ENCODE assay signal across 7 mouse cellular contexts in genomic region chr8:66486084-66486763, GRCm38 (mm10). TPM values are rescaled to one million over a fixed set of nuclear protein-coding genes. Genes with fewer than 3 reads are reported as not detected.
A peak's percentile ranks its signal among the peaks of the same experiment; 100 is the strongest.
DNase-seq lines count a peak whose midpoint lies in the region; ATAC-seq lines count a peak whose summit lies in the region.

TSS of gene Tma16 (minus strand) at chr8:66486530.

- DNase-seq in adrenal gland, postnatal 14 days = peak; percentile 90
- DNase-seq in embryonic facial prominence, embryonic 11.5 days (ENCODE audit: low spot score) = peak; percentile 90
- peak; percentile 97 for DNase-seq in heart, adult 11 months
- peak; percentile 84 for DNase-seq in kidney, adult 18-20 months
- peak; percentile 90 for DNase-seq in limb, embryonic 11.5 days (ENCODE audit: low spot score)
- DNase-seq in midbrain, embryonic 14.5 days = peak; percentile 94
- peak; percentile 57 to 77 for DNase-seq in spleen, adult 18-20 months

- H3K4me3 ChIP-seq in embryonic facial prominence, embryonic 11.5 days (ENCODE audit: low read depth, low read length) = peak within 1 kb of the TSS; percentile 63
- H3K4me3 ChIP-seq in limb, embryonic 11.5 days (ENCODE audit: low read depth, low read length) = peak within 1 kb of the TSS; percentile 89
- peak within 1 kb of the TSS; percentile 92 for H3K4me3 ChIP-seq in midbrain, embryonic 14.5 days (replicated peaks; ENCODE audit: low read depth, low read length)

- H3K9ac ChIP-seq in embryonic facial prominence, embryonic 11.5 days (replicated peaks; ENCODE audit: low read length) = peak within 1 kb of the TSS; percentile 84
- H3K9ac ChIP-seq in limb, embryonic 11.5 days (ENCODE audit: low read length) = peak within 1 kb of the TSS; percentile 85
- peak within 1 kb of the TSS; percentile 83 for H3K9ac ChIP-seq in midbrain, embryonic 14.5 days (replicated peaks; ENCODE audit: low read length)

- H3K9me3 ChIP-seq in embryonic facial prominence, embryonic 11.5 days (replicated peaks; ENCODE audit: control insufficient read depth, low read length) = no peaks in the 10 kb centered on the region
- no peaks in the 10 kb centered on the region for H3K9me3 ChIP-seq in limb, embryonic 11.5 days (ENCODE audit: control insufficient read depth, low read length)
- no peaks in the 10 kb centered on the region for H3K9me3 ChIP-seq in midbrain, embryonic 14.5 days (ENCODE audit: control insufficient read depth, low read length)

- no peaks in the 10 kb centered on the region for H3K4me1 ChIP-seq in embryonic facial prominence, embryonic 11.5 days (ENCODE audit: control insufficient read depth, insufficient read depth, low read length)
- H3K4me1 ChIP-seq in limb, embryonic 11.5 days (ENCODE audit: control insufficient read depth, insufficient read depth, low read length) = no peaks in the 10 kb centered on the region
- peaks cover 6% of the 10 kb centered on the region; the same call in 1 of the 2 replicates for H3K4me1 ChIP-seq in midbrain, embryonic 14.5 days (ENCODE audit: control insufficient read depth, insufficient read depth, low read length)

- H3K4me2 ChIP-seq in embryonic facial prominence, embryonic 11.5 days (ENCODE audit: low read depth, low read length) = peak within 1 kb of the TSS; percentile 42
- H3K4me2 ChIP-seq in limb, embryonic 11.5 days (ENCODE audit: low read depth, severe bottlenecking) = peak within 1 kb of the TSS; percentile 50
- peak within 1 kb of the TSS; percentile 74 for H3K4me2 ChIP-seq in midbrain, embryonic 14.5 days (ENCODE audit: low read length)

- peak; percentile 95 for ATAC-seq in embryonic facial prominence, embryonic 11.5 days (replicated peaks; ENCODE audit: insufficient number of reproducible peaks, low FRiP score, low TSS enrichment, low read depth)
- peak; percentile 93 for ATAC-seq in limb, embryonic 11.5 days (ENCODE audit: insufficient number of reproducible peaks, low FRiP score, low TSS enrichment, low read depth)
- ATAC-seq in midbrain, embryonic 14.5 days (ENCODE audit: low FRiP score, low TSS enrichment) = peak; percentile 95

- H3K27ac ChIP-seq in embryonic facial prominence, embryonic 11.5 days (replicated peaks; ENCODE audit: low read depth, low read length) = no peak within 1 kb of the TSS
- H3K27ac ChIP-seq in limb, embryonic 11.5 days (replicated peaks; ENCODE audit: low read depth, low read length) = no peak within 1 kb of the TSS
- H3K27ac ChIP-seq in midbrain, embryonic 14.5 days (replicated peaks; ENCODE audit: low read depth, low read length) = peak within 1 kb of the TSS; percentile 84

- under 1% methylated on average over 45 of the region's 45 CpGs for WGBS in embryonic facial prominence, embryonic 11.5 days
- WGBS in limb, embryonic 11.5 days = 0% methylated on average over 44 of the region's 45 CpGs
- WGBS in midbrain, embryonic 14.5 days = under 1% methylated on average over 45 of the region's 45 CpGs

- H3K36me3 ChIP-seq in embryonic facial prominence, embryonic 11.5 days (replicated peaks; ENCODE audit: control insufficient read depth, insufficient read depth, low read depth, low read length) = no peaks in the 10 kb centered on the region; the same call in 1 of the 2 replicates
- 0 out of 2 replicates have a peak, but pooled peaks cover 2% of the 10 kb centered on the region for H3K36me3 ChIP-seq in limb, embryonic 11.5 days (ENCODE audit: control insufficient read depth, insufficient read depth, low read length)
- H3K36me3 ChIP-seq in midbrain, embryonic 14.5 days (ENCODE audit: control insufficient read depth, insufficient read depth, low read length) = peaks cover 14% of the 10 kb centered on the region

- H3K27me3 ChIP-seq in embryonic facial prominence, embryonic 11.5 days (ENCODE audit: control insufficient read depth, insufficient read depth, low read length) = no peaks in the 10 kb centered on the region
- H3K27me3 ChIP-seq in limb, embryonic 11.5 days (ENCODE audit: control insufficient read depth, insufficient read depth, low read length) = no peaks in the 10 kb centered on the region
- no peaks in the 10 kb centered on the region for H3K27me3 ChIP-seq in midbrain, embryonic 14.5 days (ENCODE audit: control insufficient read depth, insufficient read depth, low read length)

RNA-seq across cellular contexts. Expression of gene Tma16, which starts in this region (rescaled TPM):
- total RNA-seq in adrenal gland, postnatal 14 days (2021) = 8.2 and 9.3 TPM in 2 replicates
- polyA plus RNA-seq in embryonic facial prominence, embryonic 11.5 days (2014; fragmentation: Nextera tagmentation; extraction: Ambion mirVana) = 16.3 and 17.3 TPM in 2 replicates
- polyA plus RNA-seq in limb, embryonic 11.5 days (2014; fragmentation: Nextera tagmentation; extraction: Ambion mirVana) = 18.5 and 19.0 TPM in 2 replicates
- polyA plus RNA-seq in midbrain, embryonic 14.5 days (2014; fragmentation: Nextera tagmentation; extraction: Ambion mirVana) = 10.7 and 11.2 TPM in 2 replicates
